Mouse (Mus musculus): ENCODE data around the gene Ifnlr1. TPM values are rescaled to one million over a fixed set of nuclear protein-coding genes. Genes with fewer than 3 reads are reported as not detected.

Ifnlr1 gene
- polyA plus RNA-seq, 1 experiment, result 3.8 TPM

GRCm38 (mm10) chr4:135750896-135751295 is 64.8 kb downstream of the Ifnlr1 start:
- Histone ChIP-seq H3K4me3 (ENCODE audit: low read depth, low read length) (no peak overlapping the region), H3K27me3 (ENCODE audit: control insufficient read depth, insufficient read depth, low read length, poor library complexity, severe bottlenecking) (no peaks in the 10 kb centered on the region), H3K4me1 (ENCODE audit: control insufficient read depth, insufficient read depth, low read length) (no peaks in the 10 kb centered on the region), H3K36me3 (ENCODE audit: control insufficient read depth, insufficient read depth, low read length, poor library complexity, severe bottlenecking) (no peaks in the 10 kb centered on the region), H3K9me3 (replicated peaks; ENCODE audit: control insufficient read depth, insufficient read depth, low read length, poor library complexity, severe bottlenecking) (no peaks in the 10 kb centered on the region), H3K27ac (ENCODE audit: insufficient read depth, low read length) (no peak overlapping the region), H3K9ac (ENCODE audit: low read depth, poor library complexity, severe bottlenecking) (no peak overlapping the region)
- peak; percentile 71 for TF ChIP-seq CTCF (IDR thresholded peaks at IDR 0.05; ENCODE audit: low read depth, low read length)
- TF ChIP-seq POLR2A (IDR thresholded peaks at IDR 0.05; ENCODE audit: insufficient read depth, low read length), result no peak
- TF ChIP-seq EP300 (IDR thresholded peaks at IDR 0.05; ENCODE audit: insufficient read depth, low read depth, low read length), result no peak

- Histone ChIP-seq H3K4me3 (ENCODE audit: low read depth, low read length) (no peak overlapping the region), H3K9ac (ENCODE audit: low read depth, poor library complexity, severe bottlenecking) (no peak overlapping the region), H3K9me3 (replicated peaks; ENCODE audit: control insufficient read depth, insufficient read depth, low read length, poor library complexity, severe bottlenecking) (no peaks in the 10 kb centered on the region), H3K27me3 (ENCODE audit: control insufficient read depth, insufficient read depth, low read length, poor library complexity, severe bottlenecking) (no peaks in the 10 kb centered on the region), H3K4me1 (ENCODE audit: control insufficient read depth, insufficient read depth, low read length) (no peaks in the 10 kb centered on the region), H3K27ac (ENCODE audit: insufficient read depth, low read length) (no peak overlapping the region), H3K36me3 (ENCODE audit: control insufficient read depth, insufficient read depth, low read length, poor library complexity, severe bottlenecking) (no peaks in the 10 kb centered on the region)
- TF ChIP-seq CTCF (IDR thresholded peaks at IDR 0.05; ENCODE audit: low read depth, low read length) (no peak), POLR2A (IDR thresholded peaks at IDR 0.05; ENCODE audit: insufficient read depth, low read length) (no peak), EP300 (IDR thresholded peaks at IDR 0.05; ENCODE audit: insufficient read depth, low read depth, low read length) (no peak)
Observed at GRCm38 (mm10) chr4:135752106-135752778, 66.2 kb downstream of the Ifnlr1 start.

GRCm38 (mm10) chr4:135752779-135753164 is 66.7 kb downstream of the Ifnlr1 start:
- Histone ChIP-seq H3K27ac (ENCODE audit: insufficient read depth, low read length) (no peak overlapping the region), H3K9me3 (replicated peaks; ENCODE audit: control insufficient read depth, insufficient read depth, low read length, poor library complexity, severe bottlenecking) (no peaks in the 10 kb centered on the region), H3K4me1 (ENCODE audit: control insufficient read depth, insufficient read depth, low read length) (no peaks in the 10 kb centered on the region), H3K9ac (ENCODE audit: low read depth, poor library complexity, severe bottlenecking) (no peak overlapping the region), H3K36me3 (ENCODE audit: control insufficient read depth, insufficient read depth, low read length, poor library complexity, severe bottlenecking) (no peaks in the 10 kb centered on the region), H3K4me3 (ENCODE audit: low read depth, low read length) (no peak overlapping the region), H3K27me3 (ENCODE audit: control insufficient read depth, insufficient read depth, low read length, poor library complexity, severe bottlenecking) (no peaks in the 10 kb centered on the region)
- TF ChIP-seq EP300 (IDR thresholded peaks at IDR 0.05; ENCODE audit: insufficient read depth, low read depth, low read length) (no peak), POLR2A (IDR thresholded peaks at IDR 0.05; ENCODE audit: insufficient read depth, low read length) (no peak), CTCF (IDR thresholded peaks at IDR 0.05; ENCODE audit: low read depth, low read length) (no peak)

Other genes starting within 250 kb of the Ifnlr1 start
- 0.79 and 1.8 TPM in 2 replicates for gene Stpg1, start 191.5 kb upstream of the Ifnlr1 start, polyA plus RNA-seq (2011; ENCODE audit: insufficient read depth, insufficient read length, low read depth, missing spikeins)
- gene Nipal3, start 191.2 kb upstream of the Ifnlr1 start, polyA plus RNA-seq (2011; ENCODE audit: insufficient read depth, insufficient read length, low read depth, missing spikeins), result 12.7 and 17.5 TPM in 2 replicates
- gene Grhl3, start 112.7 kb upstream of the Ifnlr1 start, polyA plus RNA-seq (2011; ENCODE audit: insufficient read depth, insufficient read length, low read depth, missing spikeins), result 18.0 and 21.5 TPM in 2 replicates
- not detected in 2 replicates for gene Il22ra1, start 41.9 kb downstream of the Ifnlr1 start, polyA plus RNA-seq (2011; ENCODE audit: insufficient read depth, insufficient read length, low read depth, missing spikeins)
- gene Myom3, start 73.4 kb downstream of the Ifnlr1 start, polyA plus RNA-seq (2011; ENCODE audit: insufficient read depth, insufficient read length, low read depth, missing spikeins), result 0.33 TPM in 1 of 2 replicates, not detected in the other
- gene Srsf10, start 169.5 kb downstream of the Ifnlr1 start, polyA plus RNA-seq (2011; ENCODE audit: insufficient read depth, insufficient read length, low read depth, missing spikeins), result 293 and 302 TPM in 2 replicates
- 77.4 and 84.4 TPM in 2 replicates for gene Pnrc2, start 187.6 kb downstream of the Ifnlr1 start, polyA plus RNA-seq (2011; ENCODE audit: insufficient read depth, insufficient read length, low read depth, missing spikeins)
- gene Cnr2, start 209.1 kb downstream of the Ifnlr1 start, polyA plus RNA-seq (2011; ENCODE audit: insufficient read depth, insufficient read length, low read depth, missing spikeins), result 0.16 TPM in 1 of 2 replicates, not detected in the other
- gene Fuca1, start 234.4 kb downstream of the Ifnlr1 start, polyA plus RNA-seq (2011; ENCODE audit: insufficient read depth, insufficient read length, low read depth, missing spikeins), result 46.0 and 47.2 TPM in 2 replicates

Data from ES-Bruce4 (cell line).